Mouse (Mus musculus): ENCODE measurements around the gene Hsd3b5. TPM values are rescaled to one million over a fixed set of nuclear protein-coding genes. Genes with fewer than 3 reads are reported as not detected.

Hsd3b5 gene
- polyA plus RNA-seq (2014; fragmentation: Illumina TruSeq; extraction: RNeasy Lipid Tissue Mini Kit (QIAGEN cat#74804); ENCODE audit: low replicate concordance): not detected

GRCm38 (mm10) chr3:98630152-98630551 is at the start of gene Hsd3b5:
Hsd3b5 (minus strand) TSS chr3:98630252.

GRCm38 (mm10) chr3:98588707-98589106 is 41.3 kb downstream of the Hsd3b5 start, which contains the start of gene Gm10681:
Gm10681 (minus strand) TSS chr3:98588807.

Other genes starting within 250 kb of the Hsd3b5 start
- gene Zfp697, start 247.8 kb downstream of the Hsd3b5 start, polyA plus RNA-seq (2014; fragmentation: Illumina TruSeq; extraction: RNeasy Lipid Tissue Mini Kit (QIAGEN cat#74804); ENCODE audit: low replicate concordance): 1.3 TPM
- not detected for gene Gm4450, start 173.1 kb downstream of the Hsd3b5 start, polyA plus RNA-seq (2014; fragmentation: Illumina TruSeq; extraction: RNeasy Lipid Tissue Mini Kit (QIAGEN cat#74804); ENCODE audit: low replicate concordance)
- gene Hsd3b4, start 119.7 kb downstream of the Hsd3b5 start, polyA plus RNA-seq (2014; fragmentation: Illumina TruSeq; extraction: RNeasy Lipid Tissue Mini Kit (QIAGEN cat#74804); ENCODE audit: low replicate concordance): not detected
- not detected for gene Gm10681, start 41.4 kb downstream of the Hsd3b5 start, polyA plus RNA-seq (2014; fragmentation: Illumina TruSeq; extraction: RNeasy Lipid Tissue Mini Kit (QIAGEN cat#74804); ENCODE audit: low replicate concordance)
- 4.0 TPM for gene Hsd3b2, start 94.3 kb upstream of the Hsd3b5 start, polyA plus RNA-seq (2014; fragmentation: Illumina TruSeq; extraction: RNeasy Lipid Tissue Mini Kit (QIAGEN cat#74804); ENCODE audit: low replicate concordance)
- gene Hsd3b3, start 132.9 kb upstream of the Hsd3b5 start, polyA plus RNA-seq (2014; fragmentation: Illumina TruSeq; extraction: RNeasy Lipid Tissue Mini Kit (QIAGEN cat#74804); ENCODE audit: low replicate concordance): 8.7 TPM
- not detected for gene Hsd3b6, start 184.2 kb upstream of the Hsd3b5 start, polyA plus RNA-seq (2014; fragmentation: Illumina TruSeq; extraction: RNeasy Lipid Tissue Mini Kit (QIAGEN cat#74804); ENCODE audit: low replicate concordance)
- not detected for gene Hsd3b1, start 229.5 kb upstream of the Hsd3b5 start, polyA plus RNA-seq (2014; fragmentation: Illumina TruSeq; extraction: RNeasy Lipid Tissue Mini Kit (QIAGEN cat#74804); ENCODE audit: low replicate concordance)

Data from small intestine, adult 10 weeks (tissue).